Mouse (Mus musculus): ENCODE results near the gene Gm20388. TPM values are rescaled to one million over a fixed set of nuclear protein-coding genes. Genes with fewer than 3 reads are reported as not detected.

Gene Gm20388
- polyA plus RNA-seq, 1 experiment = 49.7 TPM

DNA sequence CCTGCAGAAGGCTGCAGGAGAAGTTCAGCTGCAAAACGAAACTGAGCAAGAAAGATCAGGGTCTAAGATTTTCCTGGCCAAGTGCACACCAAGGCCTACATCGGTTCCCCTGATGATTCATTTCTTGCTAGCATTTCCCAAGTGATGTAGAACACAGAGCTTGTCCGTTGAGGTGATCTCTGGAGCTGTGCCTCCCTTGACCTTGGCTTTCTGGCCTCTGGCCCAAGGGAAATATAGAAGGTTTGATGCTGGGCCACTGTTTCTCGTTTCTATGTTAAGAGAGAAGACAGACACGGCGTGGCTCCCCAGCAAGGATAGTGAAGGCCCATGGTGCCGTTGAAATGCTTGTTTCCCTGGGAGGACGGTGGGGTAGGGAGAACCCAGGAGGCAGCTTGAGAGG lies 3857.2 kb downstream of the Gm20388 start:
- Histone ChIP-seq H3K36me3 (ENCODE audit: control insufficient read depth, insufficient read depth, low read length) (no peaks in the 10 kb centered on the region), H3K4me1 (ENCODE audit: control insufficient read depth, insufficient read depth, low read length) (no peaks in the 10 kb centered on the region), H3K4me3 (ENCODE audit: insufficient read depth, low read depth, low read length) (no peak overlapping the region), H3K27ac (ENCODE audit: insufficient read depth, low read depth, low read length) (no peak overlapping the region), H3K27me3 (replicated peaks; ENCODE audit: control insufficient read depth, insufficient read depth, low read length) (no peaks in the 10 kb centered on the region)
- TF ChIP-seq CTCF (conservative IDR thresholded peaks at IDR 0.05; ENCODE audit: insufficient read depth, insufficient read length, low read depth, low read length) (no peak), POLR2A (IDR thresholded peaks at IDR 0.05; ENCODE audit: low read depth, low read length) (no peak)
- no peak for DNase-seq
- WGBS = 89% methylated on average over 8 of the region's 8 CpGs

DNA sequence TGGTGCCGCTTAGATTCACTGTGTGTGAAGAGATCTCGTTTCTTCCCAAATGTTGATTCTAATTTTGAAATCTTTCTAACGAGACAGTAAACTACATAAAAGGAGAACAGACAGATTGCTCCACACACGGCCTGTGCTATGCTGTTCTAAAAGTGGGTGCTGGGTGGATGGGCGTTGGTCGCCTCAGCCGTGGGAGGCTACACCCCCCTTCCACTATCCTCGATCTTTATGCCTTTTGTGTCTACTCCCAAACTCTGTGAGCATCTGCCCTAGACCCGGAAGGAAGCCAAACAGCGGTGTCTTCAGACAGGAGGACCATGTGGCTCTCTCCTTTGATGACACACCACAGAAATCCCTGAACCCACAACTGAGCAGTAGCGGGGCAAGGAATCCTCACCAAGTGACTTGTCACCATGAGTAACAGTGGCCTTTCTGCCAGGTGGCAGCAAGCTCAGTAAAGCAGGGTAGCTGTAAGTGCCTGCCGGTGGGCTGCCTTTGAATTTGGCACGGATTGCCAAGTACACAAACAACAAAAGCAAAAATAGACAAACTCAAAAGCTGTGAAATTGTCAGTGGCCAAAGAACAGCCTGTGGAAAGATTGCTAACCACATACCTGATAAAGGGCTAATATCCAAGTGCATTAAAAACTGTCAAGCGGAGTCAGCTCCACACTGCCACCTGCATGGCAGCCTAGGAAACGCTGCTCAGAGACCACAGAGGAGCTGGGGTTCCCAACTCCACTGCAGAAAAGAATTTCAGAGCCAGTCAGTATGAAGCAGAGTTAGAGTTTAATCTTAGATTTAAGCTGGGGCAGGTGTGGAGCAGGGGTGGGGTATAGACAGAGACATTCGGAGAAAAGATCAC lies 3858.1 kb downstream of the Gm20388 start:
- DNase-seq = peak; percentile 50
- Histone ChIP-seq H3K4me1 (ENCODE audit: control insufficient read depth, insufficient read depth, low read length) (no peaks in the 10 kb centered on the region), H3K36me3 (ENCODE audit: control insufficient read depth, insufficient read depth, low read length) (no peaks in the 10 kb centered on the region), H3K27me3 (replicated peaks; ENCODE audit: control insufficient read depth, insufficient read depth, low read length) (no peaks in the 10 kb centered on the region), H3K27ac (ENCODE audit: insufficient read depth, low read depth, low read length) (no peak overlapping the region), H3K4me3 (ENCODE audit: insufficient read depth, low read depth, low read length) (no peak overlapping the region)
- 60% methylated on average over 16 of the region's 16 CpGs for WGBS
- peak; percentile 87 for TF ChIP-seq CTCF (conservative IDR thresholded peaks at IDR 0.05; ENCODE audit: insufficient read depth, insufficient read length, low read depth, low read length)
- TF ChIP-seq POLR2A (IDR thresholded peaks at IDR 0.05; ENCODE audit: low read depth, low read length) = no peak

DNA sequence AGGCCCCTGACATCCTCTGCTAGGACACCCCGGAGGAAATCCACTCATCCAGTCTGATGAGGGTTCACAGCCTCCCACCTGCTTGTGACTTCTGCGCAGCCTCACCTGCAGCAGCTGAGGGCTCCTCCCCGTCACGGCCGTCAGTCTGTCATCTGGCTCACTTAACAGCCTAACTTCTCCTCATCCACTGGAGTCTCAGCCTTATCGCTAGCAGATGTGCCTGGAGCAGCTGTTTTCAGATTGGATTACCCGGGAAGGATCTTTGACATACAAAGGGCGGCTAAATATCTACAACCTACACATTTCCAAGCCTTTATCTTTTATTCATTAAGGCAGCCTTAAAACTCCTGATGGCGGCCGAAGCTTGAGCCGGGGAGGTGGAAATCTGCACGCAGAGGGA lies 3862.8 kb downstream of the Gm20388 start:
- Histone ChIP-seq H3K27ac (ENCODE audit: insufficient read depth, low read depth, low read length) (no peak overlapping the region), H3K27me3 (replicated peaks; ENCODE audit: control insufficient read depth, insufficient read depth, low read length) (no peaks in the 10 kb centered on the region), H3K4me3 (ENCODE audit: insufficient read depth, low read depth, low read length) (no peak overlapping the region), H3K36me3 (ENCODE audit: control insufficient read depth, insufficient read depth, low read length) (no peaks in the 10 kb centered on the region), H3K4me1 (ENCODE audit: control insufficient read depth, insufficient read depth, low read length) (no peaks in the 10 kb centered on the region)
- TF ChIP-seq CTCF (conservative IDR thresholded peaks at IDR 0.05; ENCODE audit: insufficient read depth, insufficient read length, low read depth, low read length) (no peak), POLR2A (IDR thresholded peaks at IDR 0.05; ENCODE audit: low read depth, low read length) (no peak)
- no peak for DNase-seq
- WGBS = 58% methylated on average over 12 of the region's 12 CpGs

DNA sequence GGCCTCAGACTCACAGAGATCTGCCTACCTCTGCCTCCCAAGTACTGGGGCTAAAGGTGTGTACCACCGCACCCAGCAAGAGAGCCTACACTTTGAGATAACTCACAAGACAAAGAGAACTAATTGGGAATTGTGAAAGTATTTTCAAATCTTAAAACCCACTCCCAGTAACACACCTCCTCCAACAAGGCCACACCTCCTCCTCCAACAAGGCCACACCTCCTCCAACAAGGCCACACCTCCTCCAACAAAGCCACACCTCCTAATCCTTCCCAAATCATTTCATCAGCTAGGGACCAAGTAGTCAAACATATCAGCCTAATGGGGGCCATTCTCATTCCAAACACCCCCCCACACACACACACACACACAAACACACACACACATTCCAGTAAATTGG lies 3863.8 kb downstream of the Gm20388 start:
- WGBS = 100% methylated on average over 1 of the region's 1 CpGs
- no peak for DNase-seq

DNA sequence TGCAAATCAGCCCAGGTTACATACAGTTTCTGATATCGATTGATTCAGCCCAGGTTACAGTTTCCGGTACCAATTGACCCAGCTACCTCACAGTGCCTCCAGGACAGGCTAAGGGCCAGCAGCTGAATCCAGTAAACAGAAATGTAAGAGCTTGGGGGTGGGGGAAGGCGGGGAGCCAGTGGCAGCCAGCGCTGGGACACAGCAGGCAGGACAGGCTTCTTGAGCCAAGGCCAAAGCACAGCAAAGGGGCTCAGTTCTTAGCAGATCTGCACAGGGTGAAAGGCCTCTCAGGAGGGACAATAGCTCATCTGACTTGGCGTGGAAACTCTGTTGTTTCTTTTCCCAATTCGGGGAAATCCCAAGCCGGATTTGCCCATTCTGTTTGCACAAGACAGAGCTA lies 3866.7 kb downstream of the Gm20388 start:
- 68% methylated on average over 7 of the region's 7 CpGs for WGBS
- no peak overlapping the region for H3K4me3 ChIP-seq (ENCODE audit: insufficient read depth, low read depth, low read length)
- no peaks in the 10 kb centered on the region for H3K27me3 ChIP-seq (replicated peaks; ENCODE audit: control insufficient read depth, insufficient read depth, low read length)
- H3K27ac ChIP-seq (ENCODE audit: insufficient read depth, low read depth, low read length) = no peak overlapping the region
- TF ChIP-seq POLR2A (IDR thresholded peaks at IDR 0.05; ENCODE audit: low read depth, low read length) = no peak
- no peak for TF ChIP-seq CTCF (conservative IDR thresholded peaks at IDR 0.05; ENCODE audit: insufficient read depth, insufficient read length, low read depth, low read length)
- no peak for DNase-seq
- H3K36me3 ChIP-seq (ENCODE audit: control insufficient read depth, insufficient read depth, low read length) = no peaks in the 10 kb centered on the region
- no peaks in the 10 kb centered on the region for H3K4me1 ChIP-seq (ENCODE audit: control insufficient read depth, insufficient read depth, low read length)

More for the DNA sequence above, 3863.8 kb downstream of the Gm20388 start:
- H3K4me1 ChIP-seq (ENCODE audit: control insufficient read depth, insufficient read depth, low read length) = no peaks in the 10 kb centered on the region
- H3K36me3 ChIP-seq (ENCODE audit: control insufficient read depth, insufficient read depth, low read length) = no peaks in the 10 kb centered on the region
- H3K27ac ChIP-seq (ENCODE audit: insufficient read depth, low read depth, low read length) = no peak overlapping the region
- TF ChIP-seq POLR2A (IDR thresholded peaks at IDR 0.05; ENCODE audit: low read depth, low read length) (no peak), CTCF (conservative IDR thresholded peaks at IDR 0.05; ENCODE audit: insufficient read depth, insufficient read length, low read depth, low read length) (no peak)
- H3K4me3 ChIP-seq (ENCODE audit: insufficient read depth, low read depth, low read length) = no peak overlapping the region
- no peaks in the 10 kb centered on the region for H3K27me3 ChIP-seq (replicated peaks; ENCODE audit: control insufficient read depth, insufficient read depth, low read length)

DNA sequence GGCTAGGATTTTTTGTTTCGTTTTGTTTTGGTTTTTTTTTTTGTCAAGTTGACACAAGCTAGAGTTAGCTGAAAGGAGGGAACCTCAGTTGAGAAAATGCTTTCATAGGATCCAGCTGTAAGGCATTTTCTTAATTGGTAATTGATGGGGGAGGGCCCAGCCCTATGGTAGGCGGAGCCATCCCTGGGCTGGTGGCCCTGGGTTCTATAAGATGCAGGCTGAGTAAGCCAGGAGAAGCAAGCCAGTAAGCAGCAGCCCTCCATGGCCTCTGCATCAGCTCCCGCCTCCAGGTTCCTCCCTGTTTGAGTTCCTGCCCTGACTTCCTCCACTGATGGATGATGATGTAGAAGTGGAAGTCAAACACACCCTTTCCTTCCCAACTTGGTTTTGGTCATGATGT lies 3869.8 kb downstream of the Gm20388 start:
- Histone ChIP-seq H3K27me3 (replicated peaks; ENCODE audit: control insufficient read depth, insufficient read depth, low read length) (no peaks in the 10 kb centered on the region), H3K36me3 (ENCODE audit: control insufficient read depth, insufficient read depth, low read length) (no peaks in the 10 kb centered on the region), H3K27ac (ENCODE audit: insufficient read depth, low read depth, low read length) (no peak overlapping the region), H3K4me1 (ENCODE audit: control insufficient read depth, insufficient read depth, low read length) (no peaks in the 10 kb centered on the region), H3K4me3 (ENCODE audit: insufficient read depth, low read depth, low read length) (no peak overlapping the region)
- no peak for DNase-seq
- 60% methylated on average over 3 of the region's 3 CpGs for WGBS
- TF ChIP-seq POLR2A (IDR thresholded peaks at IDR 0.05; ENCODE audit: low read depth, low read length) (no peak), CTCF (conservative IDR thresholded peaks at IDR 0.05; ENCODE audit: insufficient read depth, insufficient read length, low read depth, low read length) (no peak)

DNA sequence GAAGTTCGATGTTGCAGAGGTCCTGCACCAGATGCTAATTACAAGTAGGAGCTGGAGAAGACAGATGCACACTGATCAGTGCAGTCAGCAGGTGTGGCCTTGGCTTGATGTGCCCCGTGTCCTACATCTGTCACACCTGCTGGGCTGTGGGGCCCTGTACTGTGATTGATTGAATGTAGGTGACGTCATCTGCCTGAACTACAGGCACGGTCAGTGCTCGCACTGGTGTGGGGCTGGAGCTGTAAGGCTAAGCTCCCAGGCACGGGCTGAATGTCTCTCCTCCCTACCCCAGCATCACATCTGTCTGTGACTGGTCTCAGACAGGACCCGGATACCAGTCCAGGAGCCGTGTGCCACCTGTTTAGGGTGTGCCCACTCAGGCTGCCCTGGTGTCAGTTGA lies 3870.6 kb downstream of the Gm20388 start:
- H3K36me3 ChIP-seq (ENCODE audit: control insufficient read depth, insufficient read depth, low read length) = no peaks in the 10 kb centered on the region
- TF ChIP-seq POLR2A (IDR thresholded peaks at IDR 0.05; ENCODE audit: low read depth, low read length) (no peak), CTCF (conservative IDR thresholded peaks at IDR 0.05; ENCODE audit: insufficient read depth, insufficient read length, low read depth, low read length) (no peak)
- no peak for DNase-seq
- H3K4me1 ChIP-seq (ENCODE audit: control insufficient read depth, insufficient read depth, low read length) = no peaks in the 10 kb centered on the region
- no peak overlapping the region for H3K27ac ChIP-seq (ENCODE audit: insufficient read depth, low read depth, low read length)
- WGBS = 33% methylated on average over 8 of the region's 8 CpGs
- H3K4me3 ChIP-seq (ENCODE audit: insufficient read depth, low read depth, low read length) = no peak overlapping the region
- H3K27me3 ChIP-seq (replicated peaks; ENCODE audit: control insufficient read depth, insufficient read depth, low read length) = no peaks in the 10 kb centered on the region

All from kidney, adult 2 months (tissue).